Mouse (Mus musculus) gastrocnemius, postnatal 14 days (tissue): ENCODE results near the gene Frmd4b. TPM values are rescaled to one million over a fixed set of nuclear protein-coding genes. Genes with fewer than 3 reads are reported as not detected.
A peak's percentile ranks its signal among the peaks of the same experiment; 100 is the strongest.
"Not testable (repeated sequence)": the region's sequence is repeated elsewhere in the genome, so short reads cannot be mapped to it uniquely, and the experiment has no call there.

Experiments
- DNase-seq: peaks from one replicate; pipeline ENCODE4 v3.0.0; 2021; ENCODE audit warnings: mixed read lengths
- intact Hi-C: fragments of 180-260 bp; cut with DNase I; formaldehyde crosslinking; loops from one replicate; pipeline ENCODE4 v1.15.1; 2025; ENCODE audit warnings: low total_unique reads
- total RNA-seq, 2 experiments: library from RNA; stranded (reverse); gene quantifications; 2 replicates each; pipeline ENCODE4 v1.2.3; 2021

Gene Frmd4b
- total RNA-seq, 2 experiments from 2014 or later, result 14.5 to 14.6 TPM

DNA sequence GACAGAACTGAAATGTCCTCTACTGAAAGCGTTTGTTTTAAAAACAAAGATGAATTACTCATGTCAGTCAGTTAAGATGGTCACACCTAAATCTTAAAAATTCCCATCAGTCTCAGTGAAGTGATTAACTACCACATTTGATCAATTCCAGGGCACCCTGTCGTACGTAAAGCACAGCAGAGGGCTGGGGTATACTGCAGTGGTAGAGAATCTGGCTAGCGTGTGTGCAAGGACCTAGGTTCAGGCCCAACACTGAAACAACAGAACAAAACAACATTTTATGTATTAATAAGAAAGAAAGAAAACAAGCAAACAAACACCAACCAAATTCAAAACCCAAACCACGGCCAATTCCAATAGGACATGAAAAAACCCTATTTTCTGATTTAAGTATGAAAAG is 331.0 kb downstream of the Frmd4b start:
- no peak for DNase-seq
- intact Hi-C loops, result no loop called here

DNA sequence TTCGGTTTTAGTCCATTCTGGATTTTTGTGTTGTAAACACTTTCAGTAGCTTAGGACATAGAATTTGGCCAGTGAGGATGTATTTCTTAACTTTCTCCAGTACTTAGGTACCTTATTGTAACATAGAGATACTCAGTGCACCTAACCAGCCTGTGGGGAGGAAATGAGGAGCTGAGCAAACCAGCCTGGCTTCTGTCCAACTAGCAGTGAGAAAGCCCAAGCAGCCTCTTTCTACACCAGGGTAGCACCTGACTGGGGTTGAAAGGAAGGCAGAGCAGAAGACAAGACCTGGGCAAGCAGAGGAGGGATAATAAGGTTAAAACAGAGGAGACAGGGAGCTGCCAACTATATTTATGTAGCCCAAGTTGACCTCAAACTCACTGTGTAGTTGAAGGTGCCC is 333.7 kb downstream of the Frmd4b start:
- no peak for DNase-seq
- intact Hi-C loops, result no loop called here

DNA sequence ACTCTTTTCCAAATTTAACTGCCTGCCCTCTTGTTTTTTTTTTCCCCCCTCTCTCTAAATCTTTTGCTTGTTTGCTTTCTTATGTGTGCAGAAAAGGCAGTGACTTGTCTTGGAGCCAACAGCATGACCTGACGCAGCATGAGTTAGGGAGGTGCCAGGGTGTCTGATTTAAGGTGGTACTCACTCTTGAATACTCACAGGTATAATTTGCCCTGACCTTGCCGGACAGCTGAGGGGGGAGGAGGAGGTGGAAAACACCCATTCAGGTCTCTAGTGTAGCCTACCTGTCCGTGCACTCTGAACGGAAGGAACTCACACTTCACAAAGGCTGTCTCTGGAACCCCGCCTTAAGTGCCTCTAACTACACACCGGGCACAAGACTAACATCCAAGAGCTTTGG is 338.5 kb downstream of the Frmd4b start:
- no peak for DNase-seq
- intact Hi-C loops, result loop anchor here (2.0 to 5.0 kb wide), 2 partner anchors 138 to 243 kb away; no protein-coding TSS in a partner anchor

DNA sequence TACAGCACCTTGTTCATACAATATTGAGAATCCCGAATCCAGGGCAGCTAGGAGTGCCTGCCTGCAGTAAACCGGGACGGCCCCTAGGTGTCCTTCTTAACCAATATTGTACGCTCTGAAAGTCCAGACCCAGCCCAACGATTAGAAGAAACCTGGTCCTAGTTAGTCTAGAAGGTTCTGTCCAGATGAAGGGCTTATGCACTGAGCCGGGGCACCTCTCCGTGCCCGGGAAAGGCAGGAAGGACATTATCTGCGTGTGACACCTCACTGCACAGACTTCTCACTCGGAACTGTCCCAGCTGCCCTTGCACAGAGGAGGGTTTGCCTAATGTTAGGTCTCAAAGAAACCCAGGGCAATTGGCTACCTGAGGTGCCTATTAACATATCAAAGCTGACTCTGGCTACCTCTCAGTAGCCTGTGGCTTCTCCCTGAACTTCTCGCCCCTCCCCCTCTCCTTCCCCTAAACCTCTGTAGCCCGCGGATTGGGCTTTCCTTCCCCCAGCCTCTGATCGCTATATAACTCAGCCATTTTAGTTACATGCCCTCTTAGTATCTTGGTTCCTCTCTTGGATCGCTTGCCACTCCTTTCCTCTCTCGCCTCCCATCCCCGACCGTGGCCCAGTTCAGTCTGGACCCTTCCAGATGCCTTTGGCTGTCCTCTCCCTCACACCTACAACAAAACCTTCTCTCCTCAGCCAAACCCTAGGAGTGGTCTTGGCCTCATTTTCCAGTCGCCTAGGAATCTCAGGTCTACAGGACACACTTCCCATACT is 339.1 kb downstream of the Frmd4b start:
- peak; percentile 78 for DNase-seq
- intact Hi-C loops, result loop anchor here (2.0 to 5.0 kb wide), 2 partner anchors 139 to 244 kb away; no protein-coding TSS in a partner anchor

DNA sequence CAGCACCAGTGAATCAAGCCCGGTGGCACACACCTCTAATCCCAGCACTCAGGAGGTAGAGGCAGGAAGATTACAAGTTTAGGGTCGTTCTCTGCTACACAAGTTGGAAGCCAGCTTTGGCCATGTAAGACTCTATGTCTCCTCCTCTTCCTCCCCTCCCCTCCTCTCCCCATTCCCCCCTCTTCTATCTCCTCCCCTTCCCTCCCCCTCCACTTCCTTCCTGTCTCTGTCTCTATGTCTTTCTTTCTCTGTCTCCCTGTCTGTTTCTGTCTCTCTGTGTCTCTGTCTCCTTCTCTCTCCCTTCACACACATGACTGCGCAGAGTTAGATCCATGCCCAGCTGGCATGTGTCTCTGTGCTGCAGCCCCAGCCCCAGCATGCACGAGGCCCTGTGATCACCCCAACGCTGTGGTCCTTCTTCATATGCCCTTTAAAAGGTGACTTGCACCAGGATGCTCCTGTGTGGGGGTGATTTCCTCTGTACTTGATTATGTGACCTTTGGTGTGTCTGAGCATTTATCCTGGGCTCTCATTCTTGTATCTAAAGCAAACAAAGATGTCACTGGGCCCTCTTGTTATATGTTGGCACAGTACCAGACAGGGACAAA is 340.3 kb downstream of the Frmd4b start:
- intact Hi-C loops, result loop anchor here (5.0 kb wide), 1 partner anchor 245 kb away; no protein-coding TSS in a partner anchor
- DNase-seq, result no peak

DNA sequence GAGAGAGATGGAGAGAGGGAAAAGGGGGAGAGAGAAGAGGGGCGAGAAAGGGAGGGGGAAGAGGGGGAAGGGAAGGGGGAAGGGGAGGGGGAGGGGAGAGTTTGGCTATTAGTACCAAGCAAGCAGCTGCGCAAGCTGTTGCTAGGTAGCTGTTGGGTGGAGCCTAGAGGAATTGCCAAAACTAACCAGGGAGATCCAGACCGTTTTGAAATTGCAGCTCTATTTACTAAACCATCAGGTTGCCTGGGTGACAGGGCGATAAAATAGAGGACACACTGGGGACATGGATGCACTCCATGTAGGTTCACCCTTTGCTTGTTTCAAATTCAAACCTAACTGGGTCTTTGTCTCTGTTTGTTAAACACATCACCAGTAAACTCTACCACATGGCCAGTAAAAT is 341.0 kb downstream of the Frmd4b start:
- intact Hi-C loops, result loop anchor here (5.0 kb wide), 1 partner anchor 246 kb away; no protein-coding TSS in a partner anchor
- peak; percentile 20 for DNase-seq

DNA sequence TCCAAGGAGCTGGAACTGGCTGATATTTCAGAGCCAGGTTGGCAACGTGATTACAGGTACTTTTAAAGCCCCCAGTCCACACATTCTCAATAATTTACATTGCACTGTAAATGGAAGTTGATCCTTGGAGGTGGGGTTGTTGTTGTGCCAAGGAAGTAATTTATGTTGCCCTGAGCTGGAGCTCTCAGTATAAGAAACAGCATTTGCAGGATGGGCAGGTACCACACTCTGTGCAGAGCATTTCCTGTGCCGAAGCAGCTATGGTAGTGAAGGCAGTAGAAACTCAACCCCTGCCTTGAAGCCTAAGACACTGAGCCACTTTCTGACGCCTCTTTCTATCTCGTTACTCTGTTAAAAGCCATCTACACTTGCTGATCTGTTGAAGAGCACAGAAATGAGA is 341.6 kb downstream of the Frmd4b start:
- intact Hi-C loops, result loop anchor here (5.0 kb wide), 1 partner anchor 247 kb away; no protein-coding TSS in a partner anchor
- no peak for DNase-seq

DNA sequence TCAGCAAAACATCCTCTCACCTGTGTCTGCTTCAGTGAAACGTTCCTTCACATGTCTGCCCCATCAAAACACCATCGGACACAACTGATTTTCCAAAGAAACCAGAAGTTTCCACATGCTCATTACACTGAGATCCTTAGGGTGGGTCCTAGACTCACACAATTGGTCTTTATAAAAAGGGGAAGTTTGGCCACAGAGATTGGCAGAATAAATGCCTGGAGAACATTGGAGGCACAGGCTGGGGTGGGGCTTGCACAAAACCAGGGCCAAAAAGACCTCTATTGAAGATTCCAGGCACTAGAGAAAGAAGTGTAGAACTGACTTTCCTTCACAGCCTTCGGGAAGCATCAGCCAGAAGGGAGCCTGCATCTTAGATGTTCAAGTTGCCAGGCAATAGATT is 343.6 kb downstream of the Frmd4b start:
- no peak for DNase-seq
- intact Hi-C loops, result no loop called here

DNA sequence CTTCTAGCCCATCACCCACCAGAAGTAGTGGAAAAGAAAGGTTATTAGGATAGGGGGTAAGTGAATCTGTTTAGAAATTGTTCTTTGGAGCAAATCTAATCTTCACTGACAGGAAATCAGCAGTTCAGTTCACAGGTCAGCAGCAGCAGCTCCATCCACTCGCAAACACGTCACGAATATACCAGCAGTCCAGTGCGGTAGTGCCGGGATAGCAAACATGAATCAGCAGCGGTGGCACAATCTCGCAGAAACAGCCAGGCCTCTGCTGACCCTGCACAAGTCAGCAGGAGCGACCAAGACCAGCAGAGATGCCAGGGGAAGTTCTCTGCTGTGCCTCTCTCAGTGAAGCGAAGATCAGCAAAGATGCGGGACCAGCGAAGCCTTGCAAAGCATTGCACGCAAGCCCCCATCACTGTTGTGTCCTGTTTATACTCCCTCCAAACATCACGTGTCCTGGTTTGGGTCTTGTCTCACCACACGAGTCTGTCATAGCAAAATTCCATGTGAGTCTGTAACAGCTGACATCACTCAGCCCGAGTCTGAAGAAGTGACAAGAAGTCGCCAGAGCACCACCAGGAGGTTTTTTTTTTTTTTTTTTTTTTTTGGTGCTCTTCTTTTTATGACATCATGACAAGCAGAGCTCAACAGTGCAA is 344.2 kb downstream of the Frmd4b start:
- no peak for DNase-seq
- intact Hi-C loops, result no loop called here

DNA sequence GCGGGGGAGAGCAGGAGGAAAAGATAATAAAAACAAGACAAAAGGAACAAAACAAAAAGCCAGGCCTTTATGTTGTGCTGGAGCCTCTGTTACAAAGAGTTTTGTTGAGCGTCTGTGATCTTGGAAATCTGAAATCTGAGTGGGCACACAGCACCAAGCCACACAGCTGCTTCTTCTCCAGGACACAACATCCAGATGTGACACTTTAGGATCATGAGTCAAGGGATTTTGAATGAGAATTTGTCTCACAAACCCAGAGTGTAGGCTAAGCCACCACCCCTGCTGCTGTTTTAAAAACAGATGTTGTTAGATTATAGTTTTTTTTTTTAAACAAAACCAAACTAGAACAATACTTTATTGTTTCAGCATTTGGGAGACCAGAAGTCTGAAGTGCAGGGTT is 345.0 kb downstream of the Frmd4b start:
- no peak for DNase-seq
- intact Hi-C loops, result no loop called here

DNA sequence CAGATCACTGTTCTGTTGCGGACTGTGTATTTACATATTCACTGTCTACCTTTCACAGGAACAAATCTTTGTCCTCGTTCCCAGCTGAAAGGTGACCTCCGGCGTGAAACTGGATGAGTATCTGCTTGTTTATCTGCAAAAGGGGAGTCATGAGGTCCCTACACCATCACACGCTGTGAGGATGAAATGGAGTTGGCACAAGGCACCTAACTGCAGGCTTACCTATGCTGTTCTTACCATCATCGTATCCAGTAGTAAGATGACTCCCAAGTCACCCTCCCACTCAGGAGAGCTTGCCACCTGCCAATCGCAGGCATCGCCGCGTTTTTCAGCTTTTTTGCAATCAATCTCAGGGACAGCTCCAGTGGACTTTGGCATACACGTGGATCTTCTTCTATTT is 347.7 kb downstream of the Frmd4b start:
- DNase-seq, result no peak

DNA sequence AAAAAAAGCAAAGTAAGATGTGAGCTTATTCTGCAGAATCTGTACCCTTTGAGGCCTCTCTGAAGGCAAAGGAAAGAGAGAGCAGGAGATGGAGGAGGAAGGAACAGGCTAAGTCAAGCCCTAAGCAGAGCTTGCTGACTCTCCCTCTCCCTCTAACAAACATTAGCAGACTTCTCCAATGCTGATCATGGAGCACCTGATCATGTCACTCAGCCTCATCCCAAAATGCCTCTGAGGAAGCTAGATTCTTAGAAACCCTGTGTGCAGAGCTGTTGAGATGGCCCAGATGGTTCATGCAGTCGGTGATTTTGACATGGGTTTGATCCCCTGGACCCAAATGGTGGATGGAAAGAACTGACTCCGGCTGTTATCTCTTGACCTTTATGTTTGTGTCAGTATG is 350.2 kb downstream of the Frmd4b start:
- intact Hi-C loops, result no loop called here
- no peak for DNase-seq

More for the DNA sequence above, 347.7 kb downstream of the Frmd4b start:
- intact Hi-C loops, result no loop called here

DNA sequence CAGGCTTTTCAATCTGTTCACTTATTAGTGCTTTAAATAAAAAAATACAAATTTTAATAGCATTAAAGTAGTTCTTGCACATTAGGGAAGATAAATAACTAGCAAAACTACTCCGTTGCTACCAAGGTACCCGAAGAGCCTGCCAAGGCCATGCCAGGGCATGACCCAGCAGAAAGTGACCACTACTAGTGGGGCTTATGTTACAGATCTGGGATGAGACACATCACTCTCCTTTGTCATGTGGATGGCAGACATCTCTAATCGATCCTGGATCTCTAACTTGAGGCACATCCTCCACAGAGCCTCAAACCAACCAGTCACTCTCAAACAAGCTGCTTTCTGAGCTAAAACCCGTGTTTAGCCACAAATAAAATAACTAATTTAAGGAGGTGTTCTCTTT is 350.7 kb downstream of the Frmd4b start:
- no peak for DNase-seq
- intact Hi-C loops, result no loop called here

DNA sequence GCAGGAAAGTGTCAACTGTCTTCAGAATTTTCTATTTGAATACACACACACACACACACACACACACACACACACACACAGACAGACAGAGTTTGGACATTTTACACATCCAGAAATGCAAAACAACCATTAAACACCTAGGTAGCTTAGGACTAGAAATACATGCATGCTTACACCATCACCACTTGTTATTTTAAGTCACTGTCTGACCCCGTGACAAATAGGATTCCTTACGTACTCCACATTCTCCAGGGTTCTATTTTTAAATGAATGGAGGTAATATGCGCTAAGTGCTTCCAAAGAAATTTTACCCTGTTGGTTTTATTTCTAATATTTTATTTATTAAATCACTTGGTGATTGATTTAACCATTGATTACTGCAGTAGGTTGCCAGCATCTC is 351.6 kb downstream of the Frmd4b start:
- intact Hi-C loops, result no loop called here

DNA sequence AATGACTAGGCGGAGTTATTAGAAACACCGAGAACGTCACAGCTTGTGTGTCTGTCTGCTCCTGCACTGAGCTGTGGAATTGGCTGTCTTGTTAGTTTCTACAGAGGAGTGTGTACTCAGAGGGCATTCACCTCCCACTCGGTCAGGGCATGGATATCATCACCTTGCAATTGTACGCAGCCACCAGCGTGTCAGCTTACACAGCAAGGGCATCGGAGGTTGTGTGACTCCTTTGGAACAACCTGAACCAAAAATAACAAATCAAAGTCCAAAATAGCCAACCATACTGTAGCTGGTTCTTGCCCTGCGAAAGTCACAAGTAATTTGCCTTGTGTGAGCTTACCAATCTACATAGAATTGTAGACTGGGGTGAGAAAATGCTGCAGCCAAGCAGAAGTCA is 352.1 kb downstream of the Frmd4b start:
- intact Hi-C loops, result no loop called here
- DNase-seq, result no peak

More for the DNA sequence above, 351.6 kb downstream of the Frmd4b start:
- no peak for DNase-seq

DNA sequence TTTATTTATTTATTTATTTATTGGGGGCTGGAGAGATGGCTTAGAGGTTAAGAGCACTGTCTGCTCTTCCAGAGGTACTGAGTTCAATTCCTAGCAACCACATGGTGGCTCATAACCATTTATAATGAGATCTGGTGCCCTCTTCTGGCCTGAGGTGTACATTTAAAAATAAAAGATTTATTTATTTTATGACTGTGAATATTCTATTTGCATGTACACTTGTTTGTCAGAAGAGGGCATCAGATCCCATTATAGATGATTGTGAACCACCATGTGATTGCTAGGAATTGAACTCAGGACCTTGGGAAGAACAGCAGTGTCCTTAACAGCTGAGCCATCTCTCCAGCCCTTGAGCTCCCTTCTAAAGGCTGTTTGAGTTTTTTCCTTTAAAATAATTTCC is 353.6 kb downstream of the Frmd4b start:
- intact Hi-C loops, result not testable (repeated sequence)

DNA sequence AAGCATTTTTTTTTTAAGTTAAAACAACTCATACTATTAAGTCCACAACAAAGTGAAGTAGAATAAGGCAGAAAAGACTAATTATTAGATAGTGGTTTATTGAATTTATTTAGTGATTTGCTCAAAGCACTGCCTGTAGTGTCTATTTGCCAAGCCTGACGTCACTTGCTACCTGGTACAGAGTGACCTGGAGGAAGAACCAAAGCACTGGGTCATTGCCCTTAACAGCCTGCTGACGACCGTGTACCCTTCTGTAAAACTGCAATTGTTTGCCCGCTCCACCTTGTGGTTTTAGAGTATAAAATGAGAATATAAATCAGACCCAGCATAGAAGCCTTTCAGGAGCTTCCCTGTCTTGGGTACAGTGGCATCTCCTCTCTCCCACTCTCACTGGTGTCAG is 355.1 kb downstream of the Frmd4b start:
- no peak for DNase-seq
- intact Hi-C loops, result no loop called here

More for the DNA sequence above, 353.6 kb downstream of the Frmd4b start:
- not testable (repeated sequence) for DNase-seq

DNA sequence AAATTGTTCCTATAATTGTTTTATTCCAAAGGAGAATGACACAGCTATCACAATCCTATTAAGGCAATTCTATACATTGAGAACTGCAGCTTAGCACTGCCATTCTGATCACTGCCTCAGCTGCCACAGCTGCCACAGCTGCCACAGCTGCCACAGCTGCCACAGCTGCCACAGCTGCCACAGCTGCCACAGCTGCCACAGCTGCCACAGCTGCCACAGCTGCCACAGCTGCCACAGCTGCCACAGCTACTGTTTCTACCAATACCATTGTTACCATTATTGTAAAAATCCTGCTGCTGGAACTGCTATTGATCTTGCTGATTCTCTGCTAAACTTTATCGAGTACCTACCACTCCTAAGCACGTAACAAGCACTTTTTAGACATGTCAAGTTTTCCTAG is 357.4 kb downstream of the Frmd4b start:
- DNase-seq, intact Hi-C loops: not testable (repeated sequence)

DNA sequence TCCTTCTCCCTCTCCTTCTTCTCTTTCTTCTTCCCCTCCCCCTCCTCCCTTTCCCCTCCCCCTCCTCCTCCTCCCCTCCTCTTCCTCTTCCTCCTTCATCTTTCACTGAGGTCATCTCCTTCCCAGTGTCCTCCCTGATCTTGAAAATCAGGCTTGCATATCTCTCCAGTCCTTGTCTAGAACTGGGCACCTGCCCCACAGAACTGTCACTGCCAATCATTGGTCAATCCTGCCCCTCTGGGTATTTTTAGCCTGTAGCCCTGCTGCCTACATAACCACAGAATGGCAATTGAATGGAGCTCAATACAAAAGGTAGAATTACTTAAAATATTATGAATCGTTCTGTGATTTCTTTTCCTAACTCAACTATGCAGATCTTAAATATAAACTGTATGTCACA is 358.9 kb downstream of the Frmd4b start:
- DNase-seq, result peak; percentile 40
- intact Hi-C loops, result no loop called here

DNA sequence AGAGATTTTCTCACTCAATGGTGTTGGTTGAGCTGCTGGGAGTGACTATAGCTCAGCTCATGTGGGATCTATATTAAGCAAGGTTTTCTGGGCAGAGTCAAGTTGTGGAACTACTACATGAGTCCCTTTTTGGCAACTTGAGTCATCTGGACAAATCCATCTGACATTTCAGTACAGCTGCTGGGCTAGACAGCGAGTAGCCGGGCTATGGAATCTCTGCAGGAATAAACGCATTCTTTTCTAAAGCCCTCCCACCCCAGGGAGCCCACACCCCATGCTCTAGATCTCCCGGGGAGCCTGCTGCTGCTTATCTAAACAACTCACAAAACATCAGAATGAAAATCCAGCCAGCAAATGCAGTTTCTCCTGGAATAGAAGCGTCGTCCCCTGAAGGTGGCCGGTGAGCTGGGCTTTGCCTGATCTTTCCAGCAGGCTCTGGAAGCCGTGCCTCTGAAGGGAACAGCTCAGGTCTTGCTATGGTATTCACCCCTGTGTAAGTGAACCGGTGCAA is 364.6 kb downstream of the Frmd4b start, which contains the start of gene Lmod3:
Gene Lmod3, minus strand, starts transcription at position 49 of the 511 bp plus-strand sequence.
- peak; percentile 25 for DNase-seq

More for the DNA sequence above, 364.6 kb downstream of the Frmd4b start, which contains the start of gene Lmod3:
- intact Hi-C loops, result no loop called here
